Mouse (Mus musculus) layer of hippocampus, postnatal 14 days (tissue): ENCODE measurements at regions not wholly inside any gene's neighbourhood (a gene's known extent, or its start where the extent isn't known, plus 50 kb on each side); places are given as distances from the start of the nearest gene placed in this dataset.

Source experiments
- DNase-seq, 2 experiments: peaks; one replicate each; pipeline ENCODE4 v3.0.0; 2021 to 2022; ENCODE audit warnings: low spot score in 2 of 2, mixed read lengths in 1 of 2

- no peak for DNase-seq
Observed at GRCm38 (mm10) chr1:73153438-73154097, 137.9 kb upstream of the Tnp1 start.

DNA sequence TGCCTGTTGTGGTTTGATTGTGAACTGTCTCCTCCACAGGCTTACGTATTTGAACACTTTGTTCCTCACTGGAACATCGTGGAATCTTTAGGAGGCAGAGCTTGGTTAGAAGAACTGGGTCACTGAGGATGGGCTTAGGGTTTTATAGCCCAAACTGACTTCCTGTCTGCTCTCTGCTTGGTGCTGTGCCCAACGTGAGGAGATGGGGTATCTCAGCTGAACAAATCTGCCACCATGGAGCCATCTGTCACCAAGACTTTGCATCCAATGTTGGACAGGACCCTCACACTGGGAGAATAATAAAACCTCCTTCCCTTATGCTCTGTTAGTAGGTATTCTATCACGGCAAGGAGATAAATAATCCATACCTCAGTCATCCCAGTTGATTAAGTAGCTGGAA, 134.2 kb upstream of the Tnp1 start:
- no peak for DNase-seq

DNA sequence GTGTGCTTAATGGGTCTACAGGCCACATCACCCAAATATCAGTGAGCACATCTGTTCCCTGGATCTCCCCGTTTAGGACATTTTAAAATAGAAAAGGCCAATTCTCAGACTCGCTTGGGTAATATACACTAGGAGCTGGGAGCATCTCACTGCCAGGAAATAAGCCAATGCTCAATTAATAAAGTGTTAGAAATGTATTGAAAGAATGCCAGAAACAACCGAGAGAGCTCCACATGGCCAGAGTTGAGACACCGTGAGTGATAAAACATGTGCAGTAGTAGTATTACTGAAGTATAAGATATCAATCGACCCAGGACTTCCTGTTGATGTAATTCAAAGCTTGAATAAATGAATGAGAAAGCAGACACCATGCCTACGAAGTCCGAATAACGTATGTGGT, 127.1 kb upstream of the Tnp1 start:
- DNase-seq: no peak

DNA sequence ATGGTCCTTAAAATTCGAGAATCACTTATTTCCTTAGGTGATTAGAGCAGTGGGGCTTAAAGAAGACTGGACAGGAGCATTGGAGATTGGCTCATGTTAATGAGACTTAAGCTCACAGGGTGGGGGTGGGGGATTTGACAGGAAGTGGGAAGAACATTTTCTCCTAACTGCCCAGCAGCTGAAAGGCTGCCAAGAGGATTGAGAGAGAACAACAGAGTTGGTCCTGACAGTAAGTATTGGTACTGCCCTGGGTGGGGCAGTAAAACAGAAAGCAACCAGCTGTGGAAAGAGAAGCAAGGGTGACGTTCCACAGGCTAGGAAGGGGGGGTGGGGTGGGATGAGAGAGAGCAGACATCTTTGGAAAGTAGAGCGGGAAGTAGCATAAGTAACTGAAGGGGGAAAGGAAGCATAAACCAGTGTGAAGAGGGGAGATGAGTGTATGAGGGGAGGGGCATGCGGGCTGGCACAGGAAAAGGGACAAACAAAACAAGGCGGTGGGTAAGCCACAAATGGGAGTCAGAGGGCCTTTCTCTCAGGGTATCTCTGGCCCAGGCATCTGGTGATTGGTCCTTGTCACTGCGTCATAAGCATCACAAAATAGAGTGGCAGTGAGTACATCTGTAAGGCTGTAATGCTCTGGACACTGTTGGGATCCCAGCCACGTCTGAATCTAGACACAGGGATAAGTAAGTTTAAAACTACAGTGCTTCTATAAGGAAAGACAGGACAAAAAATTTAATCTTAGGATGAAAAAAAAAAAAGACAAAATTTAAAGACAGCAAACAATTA, 125.0 kb upstream of the Tnp1 start:
- no peak for DNase-seq

DNA sequence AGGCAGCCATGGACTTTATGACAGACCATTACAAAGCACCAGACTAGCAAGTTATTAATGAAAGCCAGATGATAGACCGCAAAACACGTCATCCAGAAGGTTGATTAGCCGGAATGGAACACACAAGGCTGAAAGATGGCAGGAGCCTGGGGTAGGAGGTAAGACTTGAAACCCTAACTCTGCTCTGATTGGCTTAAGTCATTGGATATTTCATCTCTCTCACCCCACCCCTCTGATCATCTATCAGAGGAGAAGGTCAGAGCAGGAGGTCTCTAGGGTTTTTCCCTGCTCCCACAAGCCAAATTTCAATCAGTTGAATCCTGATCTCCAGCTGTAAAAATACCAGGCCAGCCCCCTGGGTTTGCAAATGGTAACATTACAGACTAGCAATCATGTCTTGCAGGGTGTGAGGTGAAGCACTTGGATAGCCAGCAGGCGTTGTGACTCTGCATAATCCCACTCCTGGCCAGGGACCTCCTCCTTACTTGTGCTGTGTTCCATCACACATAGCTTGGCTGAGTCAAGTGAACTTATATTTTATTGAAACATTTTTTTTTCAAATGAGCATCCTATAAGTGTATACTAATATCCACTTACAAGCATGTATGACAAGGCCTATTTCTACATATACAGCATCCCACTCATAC, 114.6 kb upstream of the Tnp1 start:
- no peak for DNase-seq

GRCm38 (mm10) chr1:73123012-73123411, 107.3 kb upstream of the Tnp1 start:
- DNase-seq: no peak

DNA sequence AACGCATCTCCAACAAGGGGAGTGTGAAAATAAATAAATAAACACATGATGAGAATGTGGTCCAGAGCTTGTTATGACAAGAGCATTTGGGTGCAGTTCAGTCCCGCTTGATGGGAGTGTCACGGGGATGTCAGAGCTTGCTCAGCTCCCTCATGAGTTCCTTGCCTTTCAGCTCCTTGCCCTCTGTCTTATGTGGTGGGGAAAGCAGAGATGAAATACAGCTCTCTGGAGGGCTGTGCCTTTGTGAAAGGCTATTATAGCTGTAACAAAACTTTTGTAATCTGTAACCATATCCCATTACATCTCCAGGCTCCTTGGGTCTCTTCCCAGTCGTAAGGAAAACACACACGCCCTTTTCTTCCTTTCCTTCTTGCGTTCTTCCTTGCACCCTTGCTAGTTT, 103.0 kb upstream of the Tnp1 start:
- no peak for DNase-seq

GRCm38 (mm10) chr1:73116526-73116925, 100.8 kb upstream of the Tnp1 start:
- DNase-seq: no peak

DNA sequence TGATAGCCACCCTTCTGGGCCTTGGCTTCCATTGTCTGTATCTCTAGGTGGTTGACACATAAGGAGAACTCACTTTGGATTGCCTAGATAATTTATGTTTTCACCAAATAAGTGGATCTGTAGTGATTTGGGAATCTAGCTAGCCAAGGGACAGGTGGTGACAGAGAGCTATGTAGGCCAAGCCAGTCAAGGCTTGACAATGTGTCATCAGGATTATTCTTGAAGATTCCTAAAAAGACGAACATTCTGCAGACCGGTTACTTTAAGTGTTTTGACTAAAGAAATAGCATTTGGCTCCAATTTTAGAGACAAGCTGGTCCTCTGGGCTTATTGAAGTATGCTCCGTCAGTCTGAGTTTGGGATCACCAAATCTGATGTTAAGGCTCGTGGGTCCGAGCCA, 100.1 kb upstream of the Tnp1 start:
- no peak for DNase-seq

GRCm38 (mm10) chr1:73113137-73113536, 97.4 kb upstream of the Tnp1 start:
- DNase-seq: no peak

- DNase-seq: no peak
Observed at GRCm38 (mm10) chr1:73112711-73113110, 97.0 kb upstream of the Tnp1 start.

DNA sequence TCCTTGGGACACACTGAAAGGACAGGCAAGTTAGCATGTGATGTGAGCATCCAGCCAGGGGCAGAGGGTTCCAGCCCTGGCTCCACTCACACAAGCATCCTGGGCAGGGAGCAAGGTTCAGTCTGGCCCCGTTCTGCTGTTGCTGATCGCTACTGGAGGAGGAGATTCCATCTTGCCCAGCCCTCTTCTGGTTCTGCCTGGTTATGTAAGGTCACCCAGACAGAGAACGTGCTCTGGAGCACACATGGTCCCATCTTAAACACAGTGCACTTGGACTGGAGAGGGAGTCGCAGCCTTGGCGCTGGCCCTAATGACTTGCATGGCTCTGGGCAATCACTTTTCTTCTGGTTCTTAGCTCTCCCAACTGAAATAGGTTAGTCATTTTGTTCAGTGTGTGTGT, 96.2 kb upstream of the Tnp1 start:
- DNase-seq: no peak

DNA sequence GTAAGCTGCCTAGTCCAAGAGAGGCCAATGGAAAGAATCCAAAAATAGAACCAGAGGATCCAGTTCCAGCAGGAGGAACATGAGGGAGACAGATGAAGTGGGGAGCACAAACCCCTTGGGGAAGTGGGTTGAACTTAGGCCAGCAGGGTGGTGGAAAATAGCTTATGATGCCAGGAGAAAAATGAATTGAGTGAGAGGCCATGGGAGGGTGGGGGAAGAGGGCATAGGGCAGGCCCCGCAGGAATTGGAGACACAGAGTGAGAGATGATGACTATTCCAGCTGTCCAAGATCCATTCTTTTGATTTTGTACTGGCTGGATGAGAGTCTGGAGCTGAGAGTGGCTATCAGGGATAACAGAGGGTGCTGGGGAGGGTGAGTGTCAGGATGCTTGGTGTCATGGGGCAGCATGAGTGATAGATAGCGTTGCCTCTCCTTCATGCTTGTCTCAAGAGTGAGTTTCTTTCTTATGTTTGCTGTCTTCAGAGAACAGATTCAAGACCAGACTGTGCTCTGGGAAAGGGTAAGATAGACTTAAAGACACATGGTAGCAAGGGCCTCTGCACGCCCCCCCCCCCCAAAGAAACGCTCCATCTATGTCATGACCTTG, 90.3 kb upstream of the Tnp1 start:
- DNase-seq: no peak

- no peak for DNase-seq
Observed at GRCm38 (mm10) chr1:73097645-73098440, 82.1 kb upstream of the Tnp1 start.

- DNase-seq: peak in 1 of 2 experiments; percentile 7
Observed at GRCm38 (mm10) chr1:73089636-73090035, 73.9 kb upstream of the Tnp1 start.

DNA sequence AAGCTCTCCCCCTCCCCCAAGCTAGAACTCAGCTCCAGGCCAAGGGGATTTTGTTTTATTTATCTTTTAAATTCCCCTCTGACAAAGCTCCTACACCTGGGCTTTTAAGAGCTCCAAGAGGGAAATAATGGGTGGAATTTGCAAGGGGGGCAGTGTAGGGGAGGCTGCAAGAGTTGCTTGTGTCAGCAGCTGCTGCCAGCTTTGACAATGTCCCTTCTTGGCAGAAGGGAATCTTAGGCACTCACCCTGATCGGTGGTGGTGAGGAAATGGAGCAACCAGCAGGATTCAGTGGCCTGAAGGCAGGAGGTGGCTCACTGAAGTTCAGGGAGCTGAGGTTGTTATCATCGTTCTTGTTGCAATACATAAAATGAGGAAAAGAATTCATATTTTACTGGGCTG, 72.8 kb upstream of the Tnp1 start:
- DNase-seq: no peak

DNA sequence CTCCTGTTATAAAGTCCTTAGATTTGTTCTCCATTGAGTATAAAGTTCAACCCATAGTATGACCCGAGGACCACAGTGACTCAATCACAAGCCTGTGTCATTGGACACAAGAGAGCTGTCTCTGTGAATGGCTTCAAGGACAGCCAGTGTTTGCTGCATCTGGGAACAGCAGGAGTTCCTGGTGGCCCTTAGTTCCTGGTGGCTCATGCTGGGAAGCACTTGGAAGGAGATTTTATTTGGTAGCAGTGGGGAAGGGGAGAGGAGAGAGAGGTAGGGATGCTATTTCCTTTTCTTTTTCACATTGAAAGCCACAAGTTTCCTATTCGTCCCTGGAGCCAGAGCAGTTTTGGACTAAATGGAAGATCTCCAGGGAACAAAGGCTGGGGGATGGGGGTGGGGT, 69.2 kb upstream of the Tnp1 start:
- no peak for DNase-seq

GRCm38 (mm10) chr1:73083396-73083795, 67.7 kb upstream of the Tnp1 start:
- no peak for DNase-seq

- DNase-seq: no peak
Observed at GRCm38 (mm10) chr1:73079518-73079917, 63.8 kb upstream of the Tnp1 start.

DNA sequence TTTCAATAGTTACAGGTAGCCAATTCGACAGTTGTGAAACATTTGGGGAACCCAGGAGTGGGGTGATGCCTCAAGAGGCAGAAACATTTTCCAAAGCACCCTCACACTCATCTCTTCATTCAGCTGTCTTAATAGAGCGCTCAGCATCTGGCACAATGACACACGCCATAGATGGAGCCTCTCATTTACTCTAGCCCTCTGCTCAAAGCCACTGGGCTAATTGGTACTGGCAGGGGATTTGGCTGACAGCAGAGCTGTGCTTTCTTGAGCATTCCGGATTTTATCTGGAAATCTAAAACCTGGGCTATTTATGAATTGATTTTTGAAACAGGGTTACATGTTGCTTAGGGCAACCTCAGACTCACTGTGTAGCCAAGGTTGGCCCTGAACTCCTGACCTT, 61.4 kb upstream of the Tnp1 start:
- DNase-seq: no peak

DNA sequence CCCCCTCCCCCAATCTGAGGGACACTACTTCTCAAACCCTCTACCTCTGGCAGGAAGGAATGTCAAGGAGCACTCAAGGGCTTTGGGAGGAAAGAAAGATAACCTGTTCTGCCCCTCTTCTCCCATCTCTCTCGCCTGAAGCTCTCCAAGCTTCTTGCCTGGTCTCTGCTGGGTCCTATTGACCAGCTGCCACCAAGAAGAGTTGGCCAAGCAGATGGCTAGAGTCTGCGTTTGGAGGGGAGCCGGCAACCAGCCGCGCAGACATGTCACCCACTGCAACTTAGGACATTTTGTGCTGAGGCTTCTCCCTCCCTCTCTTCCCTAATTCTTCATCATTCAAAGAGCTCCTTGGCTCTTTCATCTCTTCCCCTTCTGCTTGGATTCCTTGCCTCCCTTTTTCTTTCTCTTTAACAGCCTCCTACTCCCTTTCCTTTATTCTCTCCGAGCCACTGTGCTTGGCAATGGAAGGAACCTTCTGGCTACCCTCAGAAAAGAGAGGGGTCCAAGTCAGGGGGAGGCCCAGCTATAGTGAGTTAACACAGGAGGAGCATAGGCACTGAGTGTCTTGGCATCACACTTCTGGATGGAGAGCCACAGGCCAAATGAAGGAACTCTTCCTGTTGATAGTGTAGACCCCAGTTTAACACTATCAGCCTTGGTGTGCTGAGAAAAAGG, 60.1 kb upstream of the Tnp1 start:
- DNase-seq: peak in 1 of 2 experiments; percentile 33
